Mouse (Mus musculus) midbrain, embryonic 15.5 days (tissue): ENCODE data around the gene Mroh7. TPM values are rescaled to one million over a fixed set of nuclear protein-coding genes. Genes with fewer than 3 reads are reported as not detected.
"Not testable (repeated sequence)": the region's sequence is repeated elsewhere in the genome, so short reads cannot be mapped to it uniquely, and the experiment has no call there.

Experiments used
- ATAC-seq: fragments of 200-750 bp; cut with Nextera tagmentation; replicated peaks from 2 replicates; pipeline ENCODE4 v1.8.0; 2017; ENCODE audit warnings: moderate TSS enrichment
- H3K27ac ChIP-seq: fragments of 300-500 bp; sonication (generic); 2 replicates; pipeline ENCODE4 v1.5.1; 2015; ENCODE audit warnings: mild to moderate bottlenecking, inconsistent platforms
- H3K27me3 ChIP-seq: fragments of 300-500 bp; sonication (generic); replicated peaks from 2 replicates; pipeline ENCODE4 v1.6.1; 2015; ENCODE audit warnings: inconsistent platforms
- H3K36me3 ChIP-seq: fragments of 300-500 bp; sonication (generic); replicated peaks from 2 replicates; pipeline ENCODE4 v1.6.1; 2015; ENCODE audit warnings: inconsistent platforms
- H3K4me1 ChIP-seq: fragments of 300-500 bp; sonication (generic); 2 replicates; pipeline ENCODE4 v1.6.1; 2015; ENCODE audit warnings: inconsistent platforms
- H3K4me2 ChIP-seq: fragments of 300-500 bp; sonication (generic); 2 replicates; pipeline ENCODE4 v1.6.1; 2015; ENCODE audit warnings: inconsistent platforms, mild to moderate bottlenecking, moderate library complexity
- H3K4me3 ChIP-seq: fragments of 300-500 bp; sonication (generic); 2 replicates; pipeline ENCODE4 v1.5.1; 2015; ENCODE audit warnings: mild to moderate bottlenecking, inconsistent platforms
- H3K9ac ChIP-seq: fragments of 300-500 bp; sonication (generic); 2 replicates; pipeline ENCODE4 v1.6.1; 2015; ENCODE audit warnings: mild to moderate bottlenecking, inconsistent platforms
- H3K9me3 ChIP-seq: fragments of 300-500 bp; sonication (generic); 2 replicates; pipeline ENCODE4 v1.6.1; 2016; ENCODE audit warnings: inconsistent platforms
- WGBS: fragments of 180-500 bp; shearing (Covaris S2); methylation state at CpG from one replicate; pipeline ENCODE4 v1.1.7; 2015; ENCODE audit warnings: mixed read lengths; 5-methylcytosine and 5-hydroxymethylcytosine counted together
- polyA plus RNA-seq: library from polyadenylated mRNA; unstranded; fragments of >200 nt; fragmentation: Nextera tagmentation; extraction: Ambion mirVana; gene quantifications from 2 replicates; pipeline ENCODE4 v1.2.1, GENCODE M21; 2015

The Mroh7 gene
- polyA plus RNA-seq = 0.68 and 0.84 TPM in 2 replicates

- Histone ChIP-seq H3K4me3 (no peak within 1 kb of the TSS), H3K4me1 (no peaks in the 10 kb centered on the region), H3K36me3 (no peaks in the 10 kb centered on the region), H3K9me3 (no peaks in the 10 kb centered on the region), H3K27ac (no peak within 1 kb of the TSS), H3K4me2 (no peak within 1 kb of the TSS), H3K9ac (no peak within 1 kb of the TSS), H3K27me3 (no peaks in the 10 kb centered on the region)
- WGBS = 81% methylated on average over 7 of the region's 7 CpGs
- no peak for ATAC-seq
These were observed at the start of gene Mroh7 for GRCm38 (mm10) chr4:106730814-106731213. Gene Mroh7, minus strand, starts transcription at chr4:106730925.

DNA sequence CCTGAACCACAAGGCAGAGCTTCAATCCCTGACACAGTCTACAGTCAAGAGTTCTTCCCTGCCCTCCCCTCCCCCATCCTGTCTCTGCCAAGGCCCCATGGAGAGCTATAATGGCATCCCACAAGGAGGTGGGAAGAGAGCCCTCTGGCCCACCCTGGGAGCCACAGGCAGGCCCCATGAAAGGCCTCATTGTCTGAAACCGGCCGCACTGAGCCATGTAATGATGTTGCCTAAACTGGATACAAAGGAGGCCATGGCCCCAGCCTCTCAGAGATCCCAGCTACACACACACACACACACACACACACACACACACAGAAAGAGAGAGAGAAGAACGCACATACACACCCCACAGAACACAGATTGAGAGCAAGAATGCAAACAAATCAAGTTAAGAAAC, 49.3 kb upstream of the Mroh7 start:
- Histone ChIP-seq H3K27me3 (no peaks in the 10 kb centered on the region), H3K9ac (no peak overlapping the region), H3K4me3 (no peak overlapping the region), H3K27ac (no peak overlapping the region), H3K9me3 (no peaks in the 10 kb centered on the region), H3K4me2 (no peak overlapping the region), H3K4me1 (peaks cover 28% of the 10 kb centered on the region), H3K36me3 (no peaks in the 10 kb centered on the region)
- ATAC-seq = no peak
- 0% methylated on average over 3 of the region's 3 CpGs for WGBS

DNA sequence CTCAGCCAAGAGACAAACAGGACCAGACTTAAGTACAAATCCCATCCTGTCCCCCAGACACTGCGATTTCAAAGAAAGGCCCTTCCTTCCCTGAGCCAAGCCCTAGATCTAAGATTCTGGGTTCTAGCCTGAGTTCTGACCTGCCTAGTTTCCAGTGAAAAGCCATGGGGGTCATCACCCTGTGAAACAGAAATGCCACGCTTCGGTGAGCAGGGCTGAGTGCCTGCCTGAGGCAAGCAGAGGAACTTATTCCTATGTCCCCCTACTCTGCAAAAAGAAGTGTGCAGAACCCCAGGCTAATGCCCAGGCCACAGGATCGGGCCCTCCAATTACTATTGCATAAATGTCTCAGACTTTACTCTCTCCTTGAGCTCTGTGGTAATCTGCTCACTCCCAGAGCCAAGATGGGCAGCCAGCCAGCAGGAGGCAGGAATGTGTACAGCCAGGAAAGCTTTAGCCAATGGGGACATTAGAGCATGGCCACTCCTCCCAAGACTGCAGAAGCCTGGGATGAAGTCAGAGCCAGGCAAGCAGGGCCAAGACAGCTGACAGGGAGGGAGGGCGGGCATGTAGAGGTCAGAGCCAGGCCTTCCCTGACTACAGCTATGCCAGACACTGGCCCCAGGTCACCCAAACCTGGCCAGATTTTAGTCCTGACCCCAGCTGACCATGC, 47.5 kb upstream of the Mroh7 start:
- H3K27ac ChIP-seq = peak overlapping the region; percentile 77
- no peak overlapping the region for H3K4me2 ChIP-seq
- H3K9me3 ChIP-seq = no peaks in the 10 kb centered on the region
- 44% methylated on average over 5 of the region's 5 CpGs for WGBS
- ATAC-seq = peak; percentile 68
- H3K27me3 ChIP-seq = no peaks in the 10 kb centered on the region
- H3K36me3 ChIP-seq = no peaks in the 10 kb centered on the region
- H3K4me1 ChIP-seq = peaks cover 28% of the 10 kb centered on the region
- H3K4me3 ChIP-seq = no peak overlapping the region
- H3K9ac ChIP-seq = no peak overlapping the region

DNA sequence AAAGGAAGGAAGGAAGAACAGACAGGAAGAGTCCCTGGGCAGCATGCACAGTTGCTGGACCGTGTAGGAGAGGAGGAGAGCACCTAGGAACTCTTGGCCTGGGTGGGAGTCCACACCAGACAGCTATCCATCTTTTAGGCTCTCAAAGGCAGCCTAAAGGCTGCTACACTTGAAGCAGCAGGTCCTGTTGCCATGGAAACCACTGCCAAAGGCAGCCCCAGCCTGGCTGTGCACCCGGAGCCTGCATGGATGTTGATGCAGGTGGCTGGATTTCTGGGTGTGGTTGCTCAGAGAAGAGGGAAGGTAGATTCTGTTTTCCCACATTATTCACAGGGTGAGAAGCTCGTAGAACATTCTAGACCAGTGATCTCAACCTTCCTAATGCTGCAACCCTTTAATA, 46.3 kb upstream of the Mroh7 start:
- H3K4me2 ChIP-seq = no peak overlapping the region
- no peaks in the 10 kb centered on the region for H3K36me3 ChIP-seq
- peak; percentile 87 for ATAC-seq
- no peak overlapping the region for H3K9ac ChIP-seq
- peaks cover 28% of the 10 kb centered on the region for H3K4me1 ChIP-seq
- H3K27me3 ChIP-seq = no peaks in the 10 kb centered on the region
- no peaks in the 10 kb centered on the region for H3K9me3 ChIP-seq
- WGBS = 22% methylated on average over 3 of the region's 3 CpGs
- no peak overlapping the region for H3K4me3 ChIP-seq
- H3K27ac ChIP-seq = peak overlapping the region; percentile 77

DNA sequence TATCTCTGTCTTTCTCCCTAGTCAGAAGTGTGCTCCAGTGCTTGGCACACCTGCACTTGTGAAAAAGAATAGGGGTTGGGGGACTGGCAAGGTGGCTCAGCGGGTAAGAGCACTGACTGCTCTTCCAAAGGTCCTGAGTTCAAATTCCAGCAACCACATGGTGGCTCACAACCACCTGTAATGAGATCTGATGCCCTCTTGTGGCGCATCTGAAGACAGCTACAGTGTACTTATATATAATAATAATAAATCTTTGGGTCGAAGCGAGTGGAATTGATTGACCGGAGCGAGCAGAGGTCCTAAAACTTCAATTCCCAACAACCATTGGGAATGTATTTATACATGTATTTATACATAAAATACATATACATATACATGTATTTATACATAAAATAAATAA, 45.0 kb upstream of the Mroh7 start:
- WGBS = 86% methylated on average over 6 of the region's 6 CpGs

GRCm38 (mm10) chr4:106772558-106772957, 41.8 kb upstream of the Mroh7 start:
- Histone ChIP-seq H3K4me1 (peaks cover 15% of the 10 kb centered on the region), H3K9me3 (no peaks in the 10 kb centered on the region), H3K27me3 (no peaks in the 10 kb centered on the region), H3K36me3 (no peaks in the 10 kb centered on the region), H3K4me2 (no peak overlapping the region), H3K4me3 (no peak overlapping the region), H3K9ac (no peak overlapping the region), H3K27ac (no peak overlapping the region)
- 94% methylated on average over 1 of the region's 1 CpGs for WGBS
- ATAC-seq = no peak

More for the DNA sequence above, 45.0 kb upstream of the Mroh7 start:
- peaks cover 28% of the 10 kb centered on the region for H3K4me1 ChIP-seq
- H3K4me3 ChIP-seq, H3K36me3 ChIP-seq, H3K4me2 ChIP-seq, H3K9me3 ChIP-seq, H3K9ac ChIP-seq, H3K27me3 ChIP-seq, H3K27ac ChIP-seq, ATAC-seq: not testable (repeated sequence)

DNA sequence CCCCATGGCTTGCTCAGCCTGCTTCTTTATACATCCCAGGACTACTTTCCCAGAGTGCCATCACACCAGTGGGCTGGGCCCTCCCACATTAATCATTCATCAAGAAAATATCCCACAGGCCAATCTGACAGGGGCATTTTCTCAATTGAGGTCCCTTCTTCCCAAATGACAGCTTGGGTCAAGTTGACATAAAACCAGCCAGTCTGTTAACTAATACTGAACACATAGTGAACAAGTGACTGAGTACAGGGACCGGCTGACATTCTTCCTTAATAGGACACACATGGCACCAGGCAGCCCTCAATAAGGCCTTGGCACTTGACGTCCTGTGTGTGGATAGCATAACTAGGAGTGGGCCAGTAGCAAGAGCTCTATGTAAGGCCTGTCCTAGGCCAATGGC, 38.6 kb upstream of the Mroh7 start:
- H3K36me3 ChIP-seq = no peaks in the 10 kb centered on the region
- H3K4me2 ChIP-seq = no peak overlapping the region
- no peaks in the 10 kb centered on the region for H3K27me3 ChIP-seq
- H3K9me3 ChIP-seq = no peaks in the 10 kb centered on the region
- 74% methylated on average over 2 of the region's 2 CpGs for WGBS
- no peaks in the 10 kb centered on the region for H3K4me1 ChIP-seq
- H3K27ac ChIP-seq = no peak overlapping the region
- H3K9ac ChIP-seq = no peak overlapping the region
- H3K4me3 ChIP-seq = no peak overlapping the region
- ATAC-seq = no peak

DNA sequence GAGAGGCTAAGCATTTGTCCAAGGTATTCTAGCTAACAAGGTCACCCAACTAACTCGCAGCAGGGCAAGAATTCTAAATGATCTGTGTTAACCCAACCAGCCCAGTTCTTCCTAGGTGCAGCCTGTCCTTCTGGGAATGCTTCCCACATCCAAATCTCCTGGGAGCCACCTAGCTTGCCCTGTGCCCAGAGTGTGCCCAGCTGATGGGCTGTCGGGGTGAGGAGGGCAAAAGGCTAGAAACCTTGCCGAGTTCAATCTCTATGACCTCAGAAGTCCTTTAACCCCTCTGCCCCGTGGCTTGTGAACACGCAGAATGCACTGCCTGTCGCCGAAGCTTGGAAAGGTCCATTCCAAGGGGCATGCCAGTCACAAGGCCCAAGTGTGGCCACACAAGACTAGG, 33.4 kb upstream of the Mroh7 start:
- H3K9ac ChIP-seq = no peak overlapping the region
- H3K4me2 ChIP-seq = no peak overlapping the region
- no peak overlapping the region for H3K4me3 ChIP-seq
- peaks cover 3% of the 10 kb centered on the region; the same call in 1 of the 2 replicates for H3K4me1 ChIP-seq
- H3K9me3 ChIP-seq = no peaks in the 10 kb centered on the region
- no peak for ATAC-seq
- 51% methylated on average over 7 of the region's 7 CpGs for WGBS
- no peaks in the 10 kb centered on the region for H3K27me3 ChIP-seq
- no peaks in the 10 kb centered on the region for H3K36me3 ChIP-seq
- no peak overlapping the region for H3K27ac ChIP-seq

GRCm38 (mm10) chr4:106751726-106752125, 21.0 kb upstream of the Mroh7 start:
- no peak for ATAC-seq
- H3K4me1 ChIP-seq = peaks cover 23% of the 10 kb centered on the region
- WGBS = 89% methylated on average over 6 of the region's 6 CpGs
- no peak overlapping the region for H3K4me2 ChIP-seq
- H3K36me3 ChIP-seq = no peaks in the 10 kb centered on the region
- no peak overlapping the region for H3K9ac ChIP-seq
- no peak overlapping the region for H3K27ac ChIP-seq
- H3K4me3 ChIP-seq = no peak overlapping the region
- H3K27me3 ChIP-seq = no peaks in the 10 kb centered on the region
- no peaks in the 10 kb centered on the region for H3K9me3 ChIP-seq

DNA sequence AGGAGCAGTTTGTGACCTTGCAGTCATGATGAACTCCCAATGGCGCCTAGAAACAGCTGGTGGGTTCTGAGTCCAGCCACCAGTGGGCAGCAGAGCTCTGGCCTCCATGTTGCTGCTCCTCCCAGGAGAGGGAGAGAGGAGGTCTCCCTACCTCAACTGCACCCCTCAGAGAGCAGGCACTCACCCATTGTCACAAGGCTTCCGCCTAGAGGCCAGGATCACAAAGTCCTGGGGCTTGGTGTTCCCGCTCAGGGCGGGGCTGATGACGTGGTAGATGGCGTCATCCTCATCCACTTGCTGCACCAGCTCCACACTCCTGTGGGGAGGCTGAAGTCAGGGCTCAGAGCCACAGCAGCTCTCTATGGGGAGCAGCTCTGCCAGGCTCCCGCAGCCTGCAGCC, 19.0 kb upstream of the Mroh7 start:
- no peaks in the 10 kb centered on the region for H3K36me3 ChIP-seq
- peak overlapping the region; percentile 44 for H3K4me2 ChIP-seq
- peak overlapping the region; percentile 65 for H3K27ac ChIP-seq
- H3K4me3 ChIP-seq = peak overlapping the region; percentile 27
- no peaks in the 10 kb centered on the region for H3K9me3 ChIP-seq
- no peak overlapping the region; the same call in 1 of the 2 replicates for H3K9ac ChIP-seq
- peak; percentile 90 for ATAC-seq
- H3K27me3 ChIP-seq = no peaks in the 10 kb centered on the region
- peaks cover 23% of the 10 kb centered on the region for H3K4me1 ChIP-seq
- WGBS = 0% methylated on average over 7 of the region's 7 CpGs

GRCm38 (mm10) chr4:106747001-106747580, 16.4 kb upstream of the Mroh7 start:
- Histone ChIP-seq H3K9ac (no peak overlapping the region), H3K9me3 (no peaks in the 10 kb centered on the region), H3K27me3 (no peaks in the 10 kb centered on the region), H3K36me3 (no peaks in the 10 kb centered on the region), H3K27ac (no peak overlapping the region), H3K4me3 (no peak overlapping the region), H3K4me1 (peaks cover 23% of the 10 kb centered on the region), H3K4me2 (no peak overlapping the region)
- 84% methylated on average over 1 of the region's 1 CpGs for WGBS
- peak; percentile 25; the same call in 1 of the 2 replicates for ATAC-seq

- Histone ChIP-seq H3K9me3 (no peaks in the 10 kb centered on the region), H3K4me3 (no peak overlapping the region)
- WGBS = 72% methylated on average over 7 of the region's 7 CpGs
These were observed 15.1 kb upstream of the Mroh7 start for GRCm38 (mm10) chr4:106745862-106746261.

GRCm38 (mm10) chr4:106737904-106738303, 7.2 kb upstream of the Mroh7 start:
- Histone ChIP-seq H3K27ac (no peak overlapping the region), H3K9ac (no peak overlapping the region), H3K4me1 (no peaks in the 10 kb centered on the region), H3K4me3 (no peak overlapping the region), H3K27me3 (no peaks in the 10 kb centered on the region), H3K36me3 (no peaks in the 10 kb centered on the region), H3K4me2 (no peak overlapping the region), H3K9me3 (no peaks in the 10 kb centered on the region)
- WGBS = 75% methylated on average over 3 of the region's 3 CpGs
- ATAC-seq = no peak

More at GRCm38 (mm10) chr4:106745862-106746261, 15.1 kb upstream of the Mroh7 start:
- no peaks in the 10 kb centered on the region for H3K27me3 ChIP-seq
- H3K4me2 ChIP-seq = no peak overlapping the region
- H3K27ac ChIP-seq = no peak overlapping the region
- no peak for ATAC-seq
- no peaks in the 10 kb centered on the region for H3K36me3 ChIP-seq
- peaks cover 23% of the 10 kb centered on the region for H3K4me1 ChIP-seq
- H3K9ac ChIP-seq = no peak overlapping the region
